Mouse (Mus musculus): ENCODE measurements at regions not wholly inside any gene's neighbourhood (a gene's known extent, or its start where the extent isn't known, plus 50 kb on each side); places are given as distances from the start of the nearest gene placed in this dataset.

GRCm38 (mm10) chr11:90808443-90808842, 120.3 kb upstream of the Tom1l1 start:
- 43% methylated on average over 1 of the region's 1 CpGs for WGBS
- no peak for TF ChIP-seq CTCF (IDR thresholded peaks at IDR 0.05; ENCODE audit: low read depth)
- no peaks in the 10 kb centered on the region for H3K9me3 ChIP-seq (ENCODE audit: control insufficient read depth)
- H3K4me2 ChIP-seq (replicated peaks; ENCODE audit: low read depth) = no peak overlapping the region
- no peak for ATAC-seq
- no peaks in the 10 kb centered on the region for H3K4me1 ChIP-seq (replicated peaks; ENCODE audit: control insufficient read depth, insufficient read depth, low read length)
- H3K36me3 ChIP-seq (ENCODE audit: control insufficient read depth, insufficient read depth) = no peaks in the 10 kb centered on the region
- no peaks in the 10 kb centered on the region for H3K27me3 ChIP-seq (replicated peaks; ENCODE audit: control insufficient read depth, insufficient read depth, low read length)
- no peak overlapping the region for H3K9ac ChIP-seq (ENCODE audit: low read depth, low read length)
- no peak overlapping the region for H3K27ac ChIP-seq (ENCODE audit: low read depth, low read length)
- H3K4me3 ChIP-seq (ENCODE audit: low read depth, low read length) = no peak overlapping the region

- WGBS = 71% methylated on average over 5 of the region's 5 CpGs
- TF ChIP-seq CTCF (IDR thresholded peaks at IDR 0.05; ENCODE audit: low read depth) = no peak
- H3K36me3 ChIP-seq (ENCODE audit: control insufficient read depth, insufficient read depth) = no peaks in the 10 kb centered on the region
- H3K9me3 ChIP-seq (ENCODE audit: control insufficient read depth) = no peaks in the 10 kb centered on the region
- no peak overlapping the region for H3K9ac ChIP-seq (ENCODE audit: low read depth, low read length)
- H3K27ac ChIP-seq (ENCODE audit: low read depth, low read length) = no peak overlapping the region
- H3K4me1 ChIP-seq (replicated peaks; ENCODE audit: control insufficient read depth, insufficient read depth, low read length) = no peaks in the 10 kb centered on the region
- no peaks in the 10 kb centered on the region for H3K27me3 ChIP-seq (replicated peaks; ENCODE audit: control insufficient read depth, insufficient read depth, low read length)
- ATAC-seq = no peak
- no peak overlapping the region for H3K4me3 ChIP-seq (ENCODE audit: low read depth, low read length)
- no peak overlapping the region for H3K4me2 ChIP-seq (replicated peaks; ENCODE audit: low read depth)
These were observed 119.2 kb upstream of the Tom1l1 start for GRCm38 (mm10) chr11:90807343-90807742.

- no peak for TF ChIP-seq CTCF (IDR thresholded peaks at IDR 0.05; ENCODE audit: low read depth)
- no peaks in the 10 kb centered on the region for H3K9me3 ChIP-seq (ENCODE audit: control insufficient read depth)
- no peak overlapping the region for H3K9ac ChIP-seq (ENCODE audit: low read depth, low read length)
- H3K4me1 ChIP-seq (replicated peaks; ENCODE audit: control insufficient read depth, insufficient read depth, low read length) = no peaks in the 10 kb centered on the region
- H3K4me2 ChIP-seq (replicated peaks; ENCODE audit: low read depth) = no peak overlapping the region
- no peak overlapping the region for H3K27ac ChIP-seq (ENCODE audit: low read depth, low read length)
- H3K4me3 ChIP-seq (ENCODE audit: low read depth, low read length) = no peak overlapping the region
- 81% methylated on average over 7 of the region's 7 CpGs for WGBS
- no peak for ATAC-seq
- no peaks in the 10 kb centered on the region for H3K27me3 ChIP-seq (replicated peaks; ENCODE audit: control insufficient read depth, insufficient read depth, low read length)
- H3K36me3 ChIP-seq (ENCODE audit: control insufficient read depth, insufficient read depth) = no peaks in the 10 kb centered on the region
These were observed 114.6 kb upstream of the Tom1l1 start for GRCm38 (mm10) chr11:90802569-90803363.

- Histone ChIP-seq H3K9ac (ENCODE audit: low read depth, low read length) (no peak overlapping the region), H3K27ac (ENCODE audit: low read depth, low read length) (no peak overlapping the region), H3K4me2 (replicated peaks; ENCODE audit: low read depth) (no peak overlapping the region), H3K9me3 (ENCODE audit: control insufficient read depth) (no peaks in the 10 kb centered on the region), H3K36me3 (ENCODE audit: control insufficient read depth, insufficient read depth) (no peaks in the 10 kb centered on the region), H3K4me1 (replicated peaks; ENCODE audit: control insufficient read depth, insufficient read depth, low read length) (no peaks in the 10 kb centered on the region), H3K4me3 (ENCODE audit: low read depth, low read length) (no peak overlapping the region), H3K27me3 (replicated peaks; ENCODE audit: control insufficient read depth, insufficient read depth, low read length) (no peaks in the 10 kb centered on the region)
- no peak for ATAC-seq
- WGBS = 90% methylated on average over 2 of the region's 2 CpGs
- no peak for TF ChIP-seq CTCF (IDR thresholded peaks at IDR 0.05; ENCODE audit: low read depth)
These were observed 109.4 kb upstream of the Tom1l1 start for GRCm38 (mm10) chr11:90797577-90797976.

- Histone ChIP-seq H3K9ac (ENCODE audit: low read depth, low read length) (no peak overlapping the region), H3K4me3 (ENCODE audit: low read depth, low read length) (no peak overlapping the region), H3K27me3 (replicated peaks; ENCODE audit: control insufficient read depth, insufficient read depth, low read length) (no peaks in the 10 kb centered on the region), H3K4me1 (replicated peaks; ENCODE audit: control insufficient read depth, insufficient read depth, low read length) (no peaks in the 10 kb centered on the region), H3K4me2 (replicated peaks; ENCODE audit: low read depth) (no peak overlapping the region), H3K36me3 (ENCODE audit: control insufficient read depth, insufficient read depth) (no peaks in the 10 kb centered on the region), H3K27ac (ENCODE audit: low read depth, low read length) (no peak overlapping the region), H3K9me3 (ENCODE audit: control insufficient read depth) (no peaks in the 10 kb centered on the region)
- TF ChIP-seq CTCF (IDR thresholded peaks at IDR 0.05; ENCODE audit: low read depth) = no peak
- no peak for ATAC-seq
- 70% methylated on average over 8 of the region's 8 CpGs for WGBS
These were observed 95.4 kb upstream of the Tom1l1 start for GRCm38 (mm10) chr11:90783537-90783936.

GRCm38 (mm10) chr11:90782975-90783374, 94.8 kb upstream of the Tom1l1 start:
- Histone ChIP-seq H3K4me2 (replicated peaks; ENCODE audit: low read depth) (no peak overlapping the region), H3K4me1 (replicated peaks; ENCODE audit: control insufficient read depth, insufficient read depth, low read length) (no peaks in the 10 kb centered on the region), H3K27me3 (replicated peaks; ENCODE audit: control insufficient read depth, insufficient read depth, low read length) (no peaks in the 10 kb centered on the region), H3K9ac (ENCODE audit: low read depth, low read length) (no peak overlapping the region), H3K27ac (ENCODE audit: low read depth, low read length) (no peak overlapping the region), H3K9me3 (ENCODE audit: control insufficient read depth) (no peaks in the 10 kb centered on the region), H3K4me3 (ENCODE audit: low read depth, low read length) (no peak overlapping the region), H3K36me3 (ENCODE audit: control insufficient read depth, insufficient read depth) (no peaks in the 10 kb centered on the region)
- ATAC-seq = no peak
- WGBS = 48% methylated on average over 6 of the region's 6 CpGs
- peak; percentile 57 for TF ChIP-seq CTCF (IDR thresholded peaks at IDR 0.05; ENCODE audit: low read depth)
